Mouse (Mus musculus): ENCODE data around the gene Tex9.

GRCm38 (mm10) chr9:72533089-72533415 lies 41.0 kb upstream of the Tex9 start:
- TF ChIP-seq CTCF (IDR thresholded peaks at IDR 0.05; ENCODE audit: low read depth) (no peak), EP300 (IDR thresholded peaks at IDR 0.05; ENCODE audit: low read depth) (no peak)
